Mouse (Mus musculus) lung, adult 18-20 months (tissue): ENCODE measurements at regions not wholly inside any gene's neighbourhood (a gene's known extent, or its start where the extent isn't known, plus 50 kb on each side); places are given as distances from the start of the nearest gene placed in this dataset.
A peak's percentile ranks its signal among the peaks of the same experiment; 100 is the strongest.

Source experiments
- DNase-seq, 2 experiments: peaks; one replicate each; pipeline ENCODE4 v3.0.0; 2022; ENCODE audit warnings: mixed read lengths in 2 of 2

DNA sequence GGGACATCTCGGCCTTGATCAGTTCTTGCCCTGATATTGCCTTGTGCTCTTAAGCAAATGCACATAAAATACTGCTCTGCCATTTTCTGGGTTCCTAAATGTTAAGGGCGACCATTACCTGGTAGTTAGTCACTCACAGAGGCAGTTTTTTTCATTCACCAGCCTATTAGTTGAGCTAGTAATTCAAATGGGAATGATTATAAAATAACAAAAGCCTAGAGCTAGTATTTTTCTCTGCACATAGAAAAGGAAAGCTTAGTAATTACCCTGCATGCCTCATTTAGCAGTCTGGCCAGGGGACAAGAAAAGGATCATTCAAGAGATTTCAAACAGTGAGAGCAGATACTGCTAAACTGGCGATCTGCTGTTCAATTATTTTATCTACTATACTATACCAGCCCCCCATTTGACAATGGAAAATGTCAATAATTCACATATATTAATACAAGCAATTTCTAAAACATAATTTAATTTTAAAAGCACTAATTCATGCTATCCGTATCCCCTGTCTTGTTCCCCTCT is 645.1 kb downstream of the Pdha2 start:
- no peak for DNase-seq

DNA sequence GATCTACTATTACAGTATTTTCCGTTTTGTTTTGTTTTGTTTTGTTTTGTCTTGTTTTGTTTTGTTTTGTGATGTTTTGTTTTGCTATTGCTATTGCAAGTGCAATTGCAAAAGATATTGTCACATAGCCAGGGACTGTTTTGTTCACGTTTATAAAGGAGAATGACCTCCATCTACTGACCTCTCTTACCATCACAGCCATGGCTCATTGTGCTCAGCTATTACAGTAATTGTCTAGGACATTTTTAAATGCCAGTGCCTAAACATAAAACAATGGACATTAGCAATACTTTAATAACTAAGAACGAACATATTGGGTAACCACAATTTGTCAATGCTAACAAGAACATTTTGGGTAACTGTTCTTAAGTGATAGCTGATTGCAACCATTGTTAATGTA is 657.4 kb downstream of the Pdha2 start:
- DNase-seq, result no peak

DNA sequence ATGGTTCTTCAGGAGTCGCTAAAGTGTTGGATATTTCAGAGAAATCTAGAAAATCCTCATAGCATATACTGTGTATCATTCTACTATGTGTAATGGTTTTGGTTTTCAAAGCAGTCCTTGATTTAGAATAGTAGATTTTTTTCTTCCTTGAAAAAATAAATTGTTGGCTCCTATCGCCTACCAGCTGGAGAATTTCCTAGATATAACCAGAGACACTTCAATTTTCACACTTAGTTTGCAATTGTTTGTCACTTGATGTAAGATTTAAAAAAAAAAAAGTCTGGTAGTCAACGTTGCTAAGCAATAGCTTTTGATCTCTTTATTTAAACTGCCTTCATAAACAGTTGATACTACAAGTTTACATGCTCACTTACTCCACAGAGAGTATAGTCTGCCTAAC is 663.7 kb downstream of the Pdha2 start:
- DNase-seq, result no peak

DNA sequence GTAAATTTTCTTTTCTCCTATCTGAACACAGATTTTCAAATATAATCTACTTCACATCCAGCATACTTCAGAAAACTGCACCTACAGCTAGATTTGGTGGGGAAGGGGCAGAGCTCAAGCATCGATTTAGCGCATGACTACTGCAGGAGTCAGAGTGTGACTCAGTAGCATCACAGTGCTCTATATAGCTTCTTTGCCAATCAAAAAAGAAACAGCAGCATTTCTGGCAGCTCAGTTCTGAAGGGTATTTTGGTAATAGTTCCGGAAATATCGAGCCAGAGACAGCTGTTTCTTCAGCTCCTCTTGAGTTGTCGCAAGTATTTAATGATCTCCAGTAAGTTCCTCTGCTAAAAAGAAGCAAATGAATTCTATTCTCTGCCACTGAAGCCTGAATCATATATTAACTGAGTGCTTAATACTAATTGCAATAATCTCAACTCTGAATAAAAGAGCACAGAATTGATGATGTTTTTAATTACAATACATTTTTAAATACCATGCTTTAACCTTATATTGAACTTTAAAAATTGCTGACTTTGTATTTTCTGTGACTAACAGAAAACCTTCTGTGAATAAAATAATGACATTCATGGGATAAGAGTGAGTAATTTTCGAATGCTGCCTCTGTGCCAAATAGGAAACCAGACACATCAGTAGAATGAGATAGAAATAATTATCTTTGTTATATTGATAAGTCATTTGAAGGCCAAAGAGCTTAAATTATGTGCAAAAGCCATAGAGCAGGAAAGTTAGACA is 680.2 kb downstream of the Pdha2 start:
- DNase-seq, result no peak

DNA sequence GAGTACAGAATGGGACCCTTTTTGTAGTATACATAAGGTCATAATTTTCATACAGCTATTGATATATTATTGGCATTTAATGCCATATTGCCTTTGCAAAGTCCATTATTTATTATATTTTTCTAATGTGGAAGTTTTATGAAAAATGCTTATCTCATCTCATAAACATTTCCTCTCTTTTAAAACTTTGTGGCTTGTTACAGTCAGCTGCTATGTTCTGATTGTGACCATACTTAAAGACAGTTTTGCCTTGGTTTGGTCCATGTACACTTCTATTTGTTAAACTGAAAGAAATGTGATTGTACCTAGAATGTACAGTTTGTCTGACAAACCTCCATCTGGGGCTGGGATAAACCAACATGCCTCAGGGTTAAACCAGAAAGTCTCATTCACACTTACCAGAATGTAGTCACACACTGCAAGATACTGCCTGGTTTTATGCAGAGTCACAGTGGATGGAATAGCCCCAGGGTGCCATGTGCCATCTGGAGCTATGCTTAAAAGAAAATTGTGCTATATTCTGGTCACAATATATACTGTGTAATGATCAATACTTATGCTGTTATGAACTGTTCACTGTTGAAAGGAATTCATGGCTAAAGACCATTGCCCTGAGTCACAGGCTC is 690.4 kb downstream of the Pdha2 start:
- no peak for DNase-seq

DNA sequence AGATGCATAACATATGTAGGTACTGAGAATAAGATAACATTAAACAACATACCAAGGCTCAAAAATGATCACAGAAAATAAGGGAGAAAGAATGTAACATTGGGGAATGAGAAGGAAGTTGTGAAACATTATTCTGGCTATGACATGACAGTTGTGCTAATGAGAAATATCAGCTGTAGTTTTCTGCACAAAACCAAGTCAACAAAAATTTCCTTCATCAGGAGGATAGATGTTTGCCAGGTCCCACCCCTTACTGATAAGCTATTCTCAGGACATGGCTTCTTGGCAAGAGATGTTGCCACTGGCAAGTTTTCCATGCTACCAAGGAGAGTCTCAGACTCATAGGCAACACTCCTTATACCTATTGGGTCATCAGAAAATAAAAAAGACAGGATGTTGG is 701.3 kb downstream of the Pdha2 start:
- DNase-seq, result peak; percentile 4 to 21

DNA sequence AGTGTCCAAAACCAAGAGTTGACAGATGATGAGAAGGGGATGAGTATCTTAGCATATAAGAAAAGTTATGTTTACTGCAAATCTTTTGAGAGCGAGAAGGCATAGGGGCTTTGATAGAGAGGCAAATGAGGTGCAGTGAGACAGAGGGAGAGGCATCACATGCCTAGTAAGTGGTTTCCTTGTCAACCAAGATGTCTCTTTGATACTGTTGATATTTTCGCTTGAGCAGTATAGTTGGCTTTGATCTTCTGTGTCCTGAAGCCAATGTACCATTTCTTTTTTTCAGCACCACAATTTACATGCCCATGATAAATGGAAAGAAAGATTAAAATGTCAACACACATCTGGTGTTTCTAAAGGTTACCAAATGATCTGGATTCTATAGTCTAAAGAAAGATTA is 702.1 kb downstream of the Pdha2 start:
- no peak for DNase-seq

DNA sequence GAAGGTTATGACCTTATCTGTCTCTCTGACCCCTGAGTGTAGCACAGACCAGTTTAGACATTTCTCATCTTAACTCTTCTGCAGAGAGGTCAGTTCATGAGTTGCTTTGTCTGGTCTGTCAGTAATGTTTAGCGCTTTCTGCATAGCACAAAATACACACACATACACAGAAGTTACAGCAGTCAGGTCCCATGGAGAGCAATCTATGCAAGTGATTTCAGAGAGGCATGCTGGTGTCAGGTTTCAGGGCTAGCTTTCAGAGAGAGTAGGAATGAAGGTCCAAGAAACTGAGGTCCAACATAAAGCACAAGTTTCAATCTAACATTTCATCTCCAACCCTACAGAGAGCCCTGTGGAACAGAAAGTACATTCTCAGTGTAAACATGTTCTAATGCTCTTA is 718.0 kb downstream of the Pdha2 start:
- no peak for DNase-seq

DNA sequence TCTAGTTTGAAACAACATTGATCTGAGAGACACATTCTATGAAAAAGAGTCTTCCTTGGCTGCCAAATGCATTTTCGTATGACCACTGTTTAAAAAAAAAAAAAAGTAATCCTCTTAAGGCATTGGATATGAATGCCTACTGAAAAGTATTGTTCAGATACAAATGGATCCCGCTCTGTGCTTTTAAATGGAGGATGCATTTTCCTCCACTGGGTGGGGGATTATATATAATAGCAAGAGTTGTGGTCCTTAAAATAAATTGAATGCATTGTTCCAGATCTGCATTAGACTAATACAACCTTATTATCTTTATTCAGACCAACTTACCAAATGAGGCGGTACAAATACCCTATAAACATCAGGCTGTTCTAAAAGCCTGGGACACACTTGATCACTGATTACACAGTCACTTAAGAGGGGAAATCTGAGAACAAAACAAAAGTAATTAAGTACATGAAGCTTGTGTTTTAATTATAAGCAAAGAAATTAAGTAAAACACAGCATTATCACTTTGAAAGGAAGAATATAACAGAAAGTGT is 734.4 kb downstream of the Pdha2 start:
- no peak for DNase-seq

DNA sequence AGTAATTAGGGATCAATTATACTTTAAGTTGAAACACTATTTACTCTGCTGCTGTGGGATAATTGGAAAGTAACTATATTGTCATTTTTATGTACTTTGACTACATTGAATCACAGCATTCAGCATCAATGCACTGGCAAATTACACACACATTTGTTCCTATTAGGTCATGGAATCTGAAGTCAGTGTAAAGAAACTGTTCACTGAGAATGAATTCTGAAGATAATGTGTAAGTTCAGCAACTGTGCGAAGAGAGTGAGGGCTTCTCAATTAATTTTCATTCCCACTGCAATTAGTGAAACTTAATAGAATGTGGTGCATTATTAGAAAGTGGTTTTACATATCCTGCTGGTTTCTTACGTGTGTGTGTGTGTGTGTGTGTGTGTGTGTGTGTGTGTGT is 735.6 kb downstream of the Pdha2 start:
- DNase-seq, result no peak

DNA sequence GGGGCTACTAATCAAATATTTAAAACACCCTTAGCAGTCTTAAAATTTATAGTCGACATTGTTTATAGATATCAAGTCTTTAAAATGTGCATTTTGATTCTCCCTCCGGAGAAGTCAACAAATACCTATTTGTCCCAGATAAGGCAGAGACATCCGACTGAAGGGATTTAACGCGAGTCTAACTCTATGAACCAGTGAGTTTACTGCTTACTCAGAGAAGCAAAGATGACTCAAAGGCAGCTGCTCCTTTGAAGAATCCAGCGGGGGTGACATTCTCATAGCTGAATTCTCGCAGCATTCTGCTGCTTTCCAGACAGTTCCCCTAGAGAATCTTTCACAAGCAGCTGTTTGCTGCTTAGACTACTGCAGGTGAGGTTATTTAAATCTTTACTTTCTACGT is 759.6 kb downstream of the Pdha2 start:
- DNase-seq, result no peak

DNA sequence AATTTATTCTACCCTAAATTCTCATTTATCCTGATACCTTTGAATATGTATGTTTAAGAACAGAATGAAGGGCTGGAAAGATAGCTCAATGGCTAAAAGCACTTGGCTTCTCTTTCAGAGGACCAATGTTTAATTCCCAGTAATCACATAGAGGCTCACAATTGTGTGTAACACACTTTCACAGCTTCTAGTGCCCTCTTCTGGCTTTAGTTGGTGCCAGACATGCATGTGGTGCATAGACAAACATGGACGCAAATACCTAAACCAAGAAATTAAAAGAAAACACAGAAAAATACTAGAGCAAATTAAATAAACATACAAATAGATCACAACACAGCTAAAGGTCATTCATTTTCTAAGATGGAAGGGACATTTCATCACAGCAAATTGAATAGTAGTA is 761.0 kb downstream of the Pdha2 start:
- DNase-seq, result no peak

DNA sequence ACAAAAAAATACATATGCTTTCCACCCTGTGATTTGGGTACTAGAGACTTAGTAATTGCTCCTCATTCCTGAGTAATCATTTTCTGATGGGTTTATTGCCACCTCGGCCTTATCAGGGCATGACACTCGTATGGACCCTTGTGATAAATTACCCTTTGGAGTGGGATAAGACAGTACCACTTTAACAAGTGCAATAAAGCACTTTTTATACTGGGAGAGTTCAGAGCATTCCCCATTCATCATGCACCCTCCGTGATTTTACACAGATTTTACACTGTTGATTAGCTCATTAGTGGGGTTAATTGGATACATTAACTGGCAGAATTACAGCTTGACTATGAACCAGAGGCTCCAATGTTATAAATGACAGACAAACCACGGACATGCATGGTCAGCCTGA is 802.9 kb downstream of the Pdha2 start:
- no peak for DNase-seq
